Mouse (Mus musculus) stomach, embryonic 16.5 days (tissue): Measurements from ENCODE around the gene Slc7a4. TPM values are rescaled to one million over a fixed set of nuclear protein-coding genes. Genes with fewer than 3 reads are reported as not detected.

Experiments used
- ATAC-seq: fragments of 200-750 bp; cut with Nextera tagmentation; 2 replicates; pipeline ENCODE4 v1.8.0; 2017; ENCODE audit warnings: moderate number of reproducible peaks, moderate TSS enrichment; ENCODE audit not compliant: insufficient read depth, low FRiP score
- H3K27ac ChIP-seq: fragments of 300-500 bp; sonication (generic); 2 replicates; pipeline ENCODE4 v1.5.1; 2014; ENCODE audit warnings: low read length
- H3K27me3 ChIP-seq: fragments of 300-500 bp; sonication (generic); 2 replicates; pipeline ENCODE4 v1.6.1; 2014; ENCODE audit warnings: low read length, control low read depth, mixed read lengths; ENCODE audit not compliant: control insufficient read depth, insufficient read depth
- H3K36me3 ChIP-seq: fragments of 300-500 bp; sonication (generic); 2 replicates; pipeline ENCODE4 v1.6.1; 2014; ENCODE audit warnings: low read length; ENCODE audit not compliant: control insufficient read depth, insufficient read depth
- H3K4me1 ChIP-seq: fragments of 300-500 bp; sonication (generic); 2 replicates; pipeline ENCODE4 v1.6.1; 2014; ENCODE audit warnings: low read length, control low read depth, mixed read lengths; ENCODE audit not compliant: control insufficient read depth, insufficient read depth
- H3K4me2 ChIP-seq: fragments of 300-500 bp; sonication (generic); 2 replicates; pipeline ENCODE4 v1.6.1; 2014; ENCODE audit warnings: low read depth, low read length, mixed read lengths
- H3K4me3 ChIP-seq: fragments of 300-500 bp; sonication (generic); replicated peaks from 2 replicates; pipeline ENCODE4 v1.5.1; 2014; ENCODE audit warnings: mild to moderate bottlenecking, low read length
- H3K9ac ChIP-seq: fragments of 300-500 bp; sonication (generic); 2 replicates; pipeline ENCODE4 v1.6.1; 2014; ENCODE audit warnings: low read length
- H3K9me3 ChIP-seq: fragments of 300-500 bp; sonication (generic); replicated peaks from 2 replicates; pipeline ENCODE4 v1.6.1; 2016; ENCODE audit warnings: low read length, control low read depth; ENCODE audit not compliant: control insufficient read depth
- WGBS: fragments of 180-500 bp; shearing (Covaris S2); extraction: QIAGEN DNeasy Blood & Tissue Kit; methylation state at CpG from one replicate; pipeline ENCODE4 v1.1.7; 2014; 5-methylcytosine and 5-hydroxymethylcytosine counted together
- polyA plus RNA-seq: library from polyadenylated mRNA; unstranded; fragments of >200 nt; fragmentation: Nextera tagmentation; extraction: Ambion mirVana; gene quantifications from 2 replicates; pipeline ENCODE4 v1.2.1, GENCODE M21; 2015

Gene Slc7a4
- polyA plus RNA-seq, 1 experiment from 2014 or later, result 26.6 TPM

GRCm38 (mm10) chr16:17566186-17566585, 16.8 kb downstream of the Slc7a4 start:
- Histone ChIP-seq H3K4me3 (no peak overlapping the region), H3K36me3 (no peaks in the 10 kb centered on the region), H3K9ac (no peak overlapping the region), H3K4me2 (no peak overlapping the region), H3K9me3 (no peaks in the 10 kb centered on the region), H3K27ac (no peak overlapping the region), H3K4me1 (peaks cover 4% of the 10 kb centered on the region; the same call in 1 of the 2 replicates), H3K27me3 (no peaks in the 10 kb centered on the region)
- WGBS, result 29% methylated on average over 4 of the region's 4 CpGs
- no peak for ATAC-seq

DNA sequence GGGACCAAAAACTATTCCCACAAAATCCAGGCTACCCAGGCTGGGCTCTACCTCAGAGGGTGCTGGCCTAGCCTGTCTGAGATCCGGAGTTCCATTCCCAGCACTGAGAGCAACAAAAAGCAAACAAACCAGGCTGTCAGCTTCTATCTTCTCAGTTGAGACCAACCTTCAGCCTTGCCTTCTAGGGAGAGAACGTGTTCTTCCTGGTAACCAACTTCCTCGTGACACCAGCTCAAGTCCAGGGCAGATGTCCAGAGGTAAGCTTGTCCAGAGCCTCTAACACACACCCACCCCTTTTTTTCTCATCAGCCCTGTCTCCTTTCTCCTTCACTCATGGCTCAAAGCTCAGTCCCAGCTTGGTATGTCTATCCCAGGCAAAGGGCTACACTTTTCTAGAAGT, 18.2 kb downstream of the Slc7a4 start:
- H3K27ac ChIP-seq, result no peak overlapping the region
- no peaks in the 10 kb centered on the region for H3K36me3 ChIP-seq
- no peaks in the 10 kb centered on the region for H3K9me3 ChIP-seq
- H3K4me3 ChIP-seq, result no peak overlapping the region
- no peaks in the 10 kb centered on the region for H3K27me3 ChIP-seq
- 51% methylated on average over 3 of the region's 3 CpGs for WGBS
- no peak overlapping the region for H3K4me2 ChIP-seq
- no peak overlapping the region for H3K9ac ChIP-seq
- H3K4me1 ChIP-seq, result peaks cover 4% of the 10 kb centered on the region; the same call in 1 of the 2 replicates
- no peak for ATAC-seq

DNA sequence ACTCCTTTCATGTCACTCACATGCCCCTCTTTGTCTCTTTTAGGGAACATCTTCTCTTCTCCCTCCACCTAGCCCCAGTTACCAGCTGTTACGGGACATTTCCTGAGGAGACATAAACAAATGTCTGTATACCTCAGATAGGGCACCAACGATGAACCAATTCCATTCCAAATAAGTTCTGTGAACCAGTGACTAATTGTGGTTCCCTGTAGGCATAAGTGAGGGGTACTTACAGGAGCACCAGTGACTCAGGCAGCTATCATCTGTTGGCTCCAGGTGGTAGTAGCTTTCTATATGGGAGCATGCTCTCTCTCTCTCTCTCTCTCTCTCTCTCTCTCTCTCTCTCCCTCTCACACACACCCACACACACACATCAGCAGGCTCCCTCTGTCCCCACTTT, 18.8 kb downstream of the Slc7a4 start:
- no peaks in the 10 kb centered on the region for H3K27me3 ChIP-seq
- no peak overlapping the region for H3K27ac ChIP-seq
- H3K9ac ChIP-seq, result no peak overlapping the region
- H3K4me1 ChIP-seq, result peaks cover 5% of the 10 kb centered on the region; the same call in 1 of the 2 replicates
- no peaks in the 10 kb centered on the region for H3K36me3 ChIP-seq
- no peaks in the 10 kb centered on the region for H3K9me3 ChIP-seq
- no peak for ATAC-seq
- 44% methylated on average over 2 of the region's 2 CpGs for WGBS
- H3K4me2 ChIP-seq, result no peak overlapping the region
- H3K4me3 ChIP-seq, result no peak overlapping the region

GRCm38 (mm10) chr16:17563580-17563979, 19.4 kb downstream of the Slc7a4 start:
- 15% methylated on average over 1 of the region's 1 CpGs for WGBS
- H3K9ac ChIP-seq, result no peak overlapping the region
- H3K4me3 ChIP-seq, result no peak overlapping the region
- no peak overlapping the region for H3K4me2 ChIP-seq
- no peak overlapping the region for H3K27ac ChIP-seq
- ATAC-seq, result no peak
- H3K27me3 ChIP-seq, result no peaks in the 10 kb centered on the region
- H3K9me3 ChIP-seq, result no peaks in the 10 kb centered on the region
- peaks cover 12% of the 10 kb centered on the region for H3K4me1 ChIP-seq
- H3K36me3 ChIP-seq, result no peaks in the 10 kb centered on the region

GRCm38 (mm10) chr16:17561751-17562208, 21.2 kb downstream of the Slc7a4 start, which contains the start of gene P2rx6:
Gene P2rx6, plus strand, starts transcription at chr16:17561885.
- Histone ChIP-seq H3K4me3 (peak within 1 kb of the TSS; percentile 24), H3K9ac (peak within 1 kb of the TSS; percentile 59), H3K9me3 (no peaks in the 10 kb centered on the region), H3K27me3 (no peaks in the 10 kb centered on the region), H3K36me3 (no peaks in the 10 kb centered on the region), H3K4me1 (peaks cover 17% of the 10 kb centered on the region), H3K4me2 (peak within 1 kb of the TSS; percentile 57), H3K27ac (peak within 1 kb of the TSS; percentile 84)
- WGBS, result 6% methylated on average over 10 of the region's 10 CpGs
- peak; percentile 45 for ATAC-seq

DNA sequence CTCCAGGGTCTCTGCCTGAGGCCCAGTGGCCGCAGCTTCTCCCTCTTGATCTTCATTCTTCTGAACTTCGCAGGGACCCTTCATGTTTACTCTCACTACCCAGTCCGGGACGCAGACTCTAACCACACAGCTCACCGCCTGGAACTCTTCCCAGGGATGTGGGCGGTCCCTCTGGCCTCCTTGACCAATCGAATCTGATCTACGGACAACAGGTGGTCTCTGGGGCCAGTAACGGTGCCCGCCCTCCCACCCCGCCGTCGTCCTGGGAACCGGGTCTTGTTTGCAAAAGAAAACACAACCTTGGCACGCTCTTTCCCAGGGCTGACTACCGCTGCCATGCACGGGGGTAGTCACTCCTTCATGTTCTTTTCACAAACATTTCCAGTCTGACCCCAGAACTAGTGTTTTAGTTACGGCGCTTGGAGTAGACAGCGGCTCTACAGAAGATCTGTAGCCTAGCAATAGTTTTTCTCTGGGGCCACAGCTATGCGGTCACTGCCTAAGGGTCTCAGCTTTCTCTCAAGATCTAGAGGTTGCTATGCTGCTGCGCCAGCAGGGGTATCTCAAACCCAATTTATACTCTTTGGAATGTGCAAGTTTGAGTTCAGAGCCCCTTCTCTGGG, 21.8 kb downstream of the Slc7a4 start, which contains the start of gene Lrrc74b:
Gene Lrrc74b, minus strand, starts transcription at position 120 of the 623 bp plus-strand sequence.
- Histone ChIP-seq H3K27me3 (no peaks in the 10 kb centered on the region), H3K4me3 (peak within 1 kb of the TSS; percentile 24), H3K27ac (peak within 1 kb of the TSS; percentile 84), H3K4me2 (peak within 1 kb of the TSS; percentile 57), H3K9me3 (no peaks in the 10 kb centered on the region), H3K36me3 (no peaks in the 10 kb centered on the region), H3K4me1 (peaks cover 17% of the 10 kb centered on the region), H3K9ac (peak within 1 kb of the TSS; percentile 59)
- ATAC-seq, result peak; percentile 90
- 2% methylated on average over 22 of the region's 22 CpGs for WGBS

DNA sequence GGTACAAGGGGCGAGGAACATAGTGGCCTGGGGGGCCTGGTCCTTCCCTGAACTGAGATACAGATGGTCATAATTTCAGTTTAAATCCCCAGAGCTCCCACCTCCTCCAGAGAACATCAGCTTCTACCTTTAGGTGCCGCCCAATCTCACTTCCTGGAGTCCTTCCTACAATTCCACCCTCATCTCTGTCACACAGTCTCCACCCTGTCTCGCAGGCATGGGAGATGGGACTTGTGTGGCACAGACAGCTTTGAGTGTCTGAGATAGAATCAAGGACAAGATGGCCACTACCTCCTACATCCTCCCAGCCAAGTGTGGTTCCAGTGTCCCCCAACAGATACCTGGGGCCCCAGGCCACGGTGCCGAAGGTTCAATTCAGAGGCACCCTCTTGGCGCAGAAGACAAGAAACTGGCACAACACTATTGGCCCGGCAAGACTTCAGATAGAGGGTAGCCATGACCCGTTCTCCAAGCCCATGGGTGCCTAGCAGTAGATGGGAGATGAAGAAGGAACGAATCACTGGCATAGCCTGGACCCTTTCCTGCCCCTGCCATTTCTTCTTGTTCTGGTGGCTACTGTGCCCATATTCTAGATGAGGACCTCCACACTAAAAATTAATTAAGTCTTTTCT, 23.5 kb downstream of the Slc7a4 start:
- Histone ChIP-seq H3K9me3 (no peaks in the 10 kb centered on the region), H3K4me2 (peak overlapping the region; percentile 22), H3K36me3 (no peaks in the 10 kb centered on the region), H3K4me3 (0 out of 2 replicates have a peak overlapping the region, but pooled peaks have one; percentile 7), H3K27ac (peak overlapping the region; percentile 13; the same call in 1 of the 2 replicates), H3K27me3 (no peaks in the 10 kb centered on the region), H3K4me1 (peaks cover 20% of the 10 kb centered on the region), H3K9ac (0 out of 2 replicates have a peak overlapping the region, but pooled peaks have one; percentile 54)
- 75% methylated on average over 9 of the region's 9 CpGs for WGBS
- ATAC-seq, result no peak

DNA sequence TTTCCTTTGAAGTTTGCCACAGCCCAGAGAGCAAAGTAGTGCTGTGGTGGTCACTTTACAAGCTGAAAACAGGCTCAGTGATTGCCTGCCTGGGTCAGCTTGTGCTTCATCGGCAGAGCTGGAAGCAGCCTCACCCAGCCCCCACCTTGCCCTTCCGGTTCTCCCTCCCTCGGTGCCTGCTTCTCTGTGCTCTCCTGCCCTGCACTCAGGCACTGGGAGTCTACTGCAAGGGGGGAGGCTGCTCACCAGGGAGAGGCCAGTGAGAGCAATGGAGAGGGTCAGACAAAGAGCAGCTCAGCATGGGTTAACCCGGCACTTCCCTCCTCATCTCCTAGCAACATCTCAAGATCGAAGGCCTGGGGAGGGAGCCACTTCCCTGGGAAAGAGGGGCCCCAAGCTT, 24.2 kb downstream of the Slc7a4 start:
- 2% methylated on average over 5 of the region's 5 CpGs for WGBS
- H3K4me3 ChIP-seq, result peak overlapping the region; percentile 7; the same call in 1 of the 2 replicates

GRCm38 (mm10) chr16:17557947-17558480, 25.0 kb downstream of the Slc7a4 start:
- Histone ChIP-seq H3K9ac (peak overlapping the region; percentile 15; the same call in 1 of the 2 replicates), H3K9me3 (no peaks in the 10 kb centered on the region), H3K27ac (no peak overlapping the region), H3K36me3 (no peaks in the 10 kb centered on the region), H3K4me2 (peak overlapping the region; percentile 22; the same call in 1 of the 2 replicates), H3K27me3 (no peaks in the 10 kb centered on the region), H3K4me1 (peaks cover 26% of the 10 kb centered on the region), H3K4me3 (no peak overlapping the region)
- 1% methylated on average over 5 of the region's 5 CpGs for WGBS
- ATAC-seq, result no peak

More for the DNA sequence above, 24.2 kb downstream of the Slc7a4 start:
- ATAC-seq, result peak; percentile 1; the same call in 1 of the 2 replicates
- Histone ChIP-seq H3K27me3 (no peaks in the 10 kb centered on the region), H3K4me1 (peaks cover 26% of the 10 kb centered on the region), H3K27ac (no peak overlapping the region), H3K9ac (peak overlapping the region; percentile 54), H3K9me3 (no peaks in the 10 kb centered on the region), H3K4me2 (peak overlapping the region; percentile 22), H3K36me3 (no peaks in the 10 kb centered on the region)
